Mouse (Mus musculus): ENCODE data around the gene Foxn3.
A peak's percentile ranks its signal among the peaks of the same experiment; 100 is the strongest.

The Foxn3 gene

GRCm38 (mm10) chr12:99246984-99247746 is 316.2 kb downstream of the Foxn3 start:
- DNase-seq = no peak

- DNase-seq = no peak
Observed at GRCm38 (mm10) chr12:99244673-99245072, 318.7 kb downstream of the Foxn3 start.

GRCm38 (mm10) chr12:99244264-99244663 is 319.1 kb downstream of the Foxn3 start:
- no peak for DNase-seq

DNA sequence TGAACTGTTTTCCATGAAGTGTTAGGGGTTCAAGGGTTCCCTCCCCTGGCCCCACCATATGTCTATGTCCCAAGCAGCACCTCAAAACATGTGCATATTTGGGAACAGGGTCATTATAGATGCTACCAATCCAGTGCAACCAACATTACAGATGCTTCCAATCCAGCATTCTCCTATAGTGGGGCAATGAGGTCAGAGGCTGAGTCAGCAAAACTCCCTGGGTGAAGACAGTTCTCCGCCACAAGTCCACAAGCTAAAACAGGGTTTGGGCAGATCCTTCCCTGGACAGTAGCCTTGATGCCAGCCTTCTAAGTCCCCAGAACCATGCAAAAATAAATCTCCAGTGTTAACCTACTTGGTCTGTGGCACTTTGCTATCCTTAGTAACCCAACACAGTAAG is 320.1 kb downstream of the Foxn3 start:
- DNase-seq = no peak

DNA sequence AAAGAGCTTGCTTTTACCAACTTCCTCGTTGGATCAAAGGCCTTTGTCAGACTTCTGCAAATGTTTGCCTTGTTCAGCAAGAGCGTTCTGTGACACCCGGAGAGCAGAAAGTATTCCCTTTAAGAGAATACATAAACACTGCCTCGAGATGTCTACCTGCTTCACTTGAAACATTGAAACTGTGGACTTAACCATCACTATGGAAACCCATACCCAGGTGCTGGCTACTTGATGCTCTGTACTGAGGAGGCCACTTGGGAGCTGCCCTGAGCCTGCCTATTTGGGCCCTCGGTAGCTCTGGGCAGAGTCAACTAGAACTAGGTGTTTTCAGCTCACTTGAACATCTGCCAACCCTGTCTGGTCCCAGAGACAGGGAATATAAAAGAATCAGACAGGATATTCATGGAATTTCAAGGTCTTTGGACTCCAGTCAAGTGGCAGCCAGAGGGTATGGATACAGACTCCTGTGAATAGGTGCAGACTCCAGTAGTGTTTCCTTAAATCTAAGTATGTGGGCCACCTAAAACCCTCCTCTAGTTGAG is 323.1 kb downstream of the Foxn3 start:
- DNase-seq = no peak

DNA sequence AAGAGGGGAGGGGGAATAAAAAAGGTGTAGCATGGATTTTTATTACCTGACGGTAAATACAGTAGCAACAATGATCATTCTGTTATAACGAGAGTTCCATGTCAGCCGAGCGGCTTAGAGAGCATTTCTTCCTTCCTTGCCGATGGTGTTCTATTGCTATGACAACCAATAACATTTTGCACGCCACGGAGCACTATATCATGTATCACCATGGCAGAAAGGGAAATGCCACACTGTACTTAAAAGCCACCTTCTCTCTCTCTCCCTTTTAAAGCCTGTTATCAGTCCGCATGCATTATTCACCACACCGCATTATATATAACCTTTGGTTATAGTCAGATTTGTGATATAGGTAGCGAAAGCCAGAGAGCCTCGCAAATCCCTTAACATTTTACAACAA is 323.6 kb downstream of the Foxn3 start:
- no peak for DNase-seq

DNA sequence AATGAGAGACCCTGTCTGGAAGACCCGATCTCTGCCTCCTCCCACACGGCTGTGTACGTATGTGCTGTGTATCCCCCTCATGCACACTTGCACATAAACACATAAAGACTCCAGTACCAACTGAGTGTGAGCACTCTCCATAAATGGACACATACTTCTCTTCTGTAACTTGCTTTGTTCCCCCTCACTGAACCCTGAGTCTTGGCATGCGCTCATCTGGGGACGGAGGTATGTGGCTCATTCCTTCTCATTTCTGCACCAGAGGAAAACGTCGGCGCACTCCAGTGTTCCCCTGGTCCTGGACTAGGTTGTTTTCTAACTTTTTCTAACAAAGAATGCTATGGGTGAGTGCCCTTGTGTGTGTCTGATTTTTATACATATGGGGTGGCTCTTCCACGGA is 325.9 kb downstream of the Foxn3 start:
- no peak for DNase-seq

DNA sequence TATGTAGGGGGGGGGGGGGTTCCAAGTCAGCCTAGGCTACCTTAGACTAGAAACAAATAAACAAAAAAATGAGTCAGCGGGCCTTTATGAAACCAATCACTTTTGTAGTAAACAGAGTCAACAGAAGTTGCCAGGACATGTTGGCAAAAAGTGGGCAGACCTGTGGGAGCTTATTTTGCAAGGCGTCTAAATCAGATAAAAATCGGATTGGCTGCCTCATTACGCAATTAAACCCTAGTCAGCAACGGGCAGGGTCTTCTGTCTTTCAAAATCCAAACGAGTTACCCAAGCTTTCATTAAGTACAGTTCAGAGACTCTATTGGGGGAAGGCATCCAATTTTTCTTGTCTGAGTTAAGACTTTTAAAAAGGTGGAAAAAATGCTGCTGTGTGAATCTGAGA is 329.0 kb downstream of the Foxn3 start:
- DNase-seq = no peak

DNA sequence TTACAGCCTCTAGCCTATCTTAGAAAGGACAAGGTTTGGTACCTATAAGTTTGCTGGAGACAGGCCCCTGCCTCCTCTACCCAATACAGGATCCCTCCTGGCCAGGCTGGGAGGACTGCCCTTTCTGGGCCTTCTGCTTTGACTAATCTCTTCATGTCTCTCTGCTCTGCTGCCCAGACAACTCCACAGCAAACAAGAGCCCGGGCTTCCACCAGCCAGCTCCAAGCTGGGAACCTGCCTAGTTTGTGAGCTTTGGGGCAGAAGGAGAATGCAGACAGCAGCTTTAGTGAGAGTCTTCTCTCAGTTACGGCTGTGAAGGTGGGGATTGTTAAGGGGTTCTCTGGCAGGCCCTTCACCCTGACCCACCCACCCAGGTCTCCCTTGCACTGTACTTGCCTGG is 330.0 kb downstream of the Foxn3 start:
- DNase-seq = no peak

DNA sequence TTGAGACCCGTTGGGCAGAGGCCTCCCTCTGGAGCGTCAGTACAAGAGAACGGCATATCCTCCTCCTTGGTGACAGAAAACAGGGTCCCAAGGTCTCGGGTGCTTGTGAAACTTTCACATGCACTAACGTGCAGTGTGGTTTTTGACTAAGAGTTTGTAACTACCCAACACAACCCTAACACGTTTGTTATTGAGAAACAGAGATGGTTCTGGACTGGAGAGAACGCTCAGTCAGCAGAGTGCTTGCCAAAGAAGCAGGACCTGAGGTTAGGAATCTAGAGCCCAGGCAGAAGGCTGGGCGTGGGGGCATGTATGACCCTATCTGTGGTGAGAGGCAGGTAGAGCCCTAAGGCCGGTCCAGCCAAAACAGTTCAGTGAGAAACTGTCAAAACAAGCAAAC is 330.9 kb downstream of the Foxn3 start:
- DNase-seq = no peak

DNA sequence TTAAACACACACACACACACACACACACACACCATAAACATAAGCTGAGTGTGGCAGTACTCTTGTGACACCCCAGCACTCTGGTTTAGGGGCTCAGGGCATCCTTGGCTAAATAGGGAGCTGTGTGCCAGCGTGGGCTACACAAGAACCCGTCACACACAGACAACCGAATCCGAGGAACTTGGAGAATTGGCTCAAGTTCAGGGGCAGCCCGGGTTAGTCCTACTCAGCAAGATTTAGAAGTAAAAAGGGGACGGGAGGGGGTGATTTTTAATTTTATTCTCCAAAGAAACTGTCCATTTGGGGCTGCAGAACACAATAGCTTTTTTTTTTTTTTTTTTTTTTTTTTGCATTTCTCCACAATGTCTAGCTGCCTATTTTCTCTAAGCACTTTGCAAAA is 332.1 kb downstream of the Foxn3 start:
- no peak for DNase-seq

- no peak for DNase-seq
Observed at GRCm38 (mm10) chr12:99230783-99231048, 332.7 kb downstream of the Foxn3 start.

- DNase-seq = no peak
Observed at GRCm38 (mm10) chr12:99229973-99230782, 333.2 kb downstream of the Foxn3 start.

- no peak for DNase-seq
Observed at GRCm38 (mm10) chr12:99227313-99227952, 335.9 kb downstream of the Foxn3 start.

GRCm38 (mm10) chr12:99224863-99225603 is 338.3 kb downstream of the Foxn3 start:
- DNase-seq = no peak

DNA sequence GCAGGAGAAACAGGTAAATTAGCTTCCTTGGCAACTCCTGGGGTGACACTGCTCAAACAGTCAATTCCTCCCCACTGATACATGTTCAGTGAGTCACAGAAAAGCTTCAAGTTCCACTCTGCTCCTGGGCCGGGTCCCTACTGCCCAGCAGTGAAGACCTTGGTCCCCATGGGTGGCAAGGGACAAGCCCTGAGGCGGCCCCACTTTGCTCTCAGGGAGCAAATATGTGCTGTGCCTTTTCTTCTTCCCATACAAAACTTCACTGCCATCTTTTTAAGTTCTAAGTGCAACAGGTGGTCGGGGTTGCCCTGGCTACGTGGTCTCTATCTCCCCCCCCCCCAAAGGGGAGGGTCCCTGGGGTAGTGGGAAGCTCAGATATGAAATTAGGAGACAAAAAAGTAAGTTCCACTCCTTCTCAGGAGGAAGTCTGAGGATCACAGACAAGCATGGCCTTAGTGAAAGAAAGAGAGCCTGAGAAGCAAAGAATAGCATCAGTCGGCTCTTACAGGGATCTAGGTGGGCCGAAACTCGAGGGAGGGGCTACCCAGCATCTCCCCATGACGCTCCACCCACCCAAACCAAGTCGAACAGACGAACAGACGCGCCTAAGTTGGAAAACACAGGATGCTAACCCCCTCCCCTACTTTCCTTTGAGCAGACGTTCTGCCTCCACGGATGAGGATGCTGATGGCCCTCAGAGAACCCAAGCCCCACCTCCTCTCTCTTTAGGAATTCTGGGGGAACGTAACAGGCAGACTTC is 342.1 kb downstream of the Foxn3 start:
- DNase-seq = no peak

DNA sequence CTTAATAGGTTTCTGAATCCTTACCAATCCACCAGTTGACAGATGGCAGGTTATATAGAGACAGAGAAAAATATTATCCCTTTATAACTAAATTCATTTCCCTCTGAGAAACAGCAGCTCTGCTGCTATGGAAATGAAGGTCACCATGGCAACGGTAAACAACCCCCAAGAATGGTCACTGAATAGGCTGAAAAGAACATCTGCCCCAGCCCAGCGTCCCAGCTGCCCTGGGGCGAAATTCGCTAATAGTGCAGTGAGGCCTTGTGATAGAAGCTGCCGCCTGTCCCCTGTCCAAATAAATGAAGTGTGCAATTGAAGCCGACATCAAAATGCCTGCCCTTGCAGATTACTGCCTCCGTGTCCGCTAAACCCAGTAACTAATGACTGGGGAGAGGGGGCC is 343.0 kb downstream of the Foxn3 start:
- DNase-seq = no peak

- no peak for DNase-seq
Observed at GRCm38 (mm10) chr12:99219812-99220211, 343.6 kb downstream of the Foxn3 start.

DNA sequence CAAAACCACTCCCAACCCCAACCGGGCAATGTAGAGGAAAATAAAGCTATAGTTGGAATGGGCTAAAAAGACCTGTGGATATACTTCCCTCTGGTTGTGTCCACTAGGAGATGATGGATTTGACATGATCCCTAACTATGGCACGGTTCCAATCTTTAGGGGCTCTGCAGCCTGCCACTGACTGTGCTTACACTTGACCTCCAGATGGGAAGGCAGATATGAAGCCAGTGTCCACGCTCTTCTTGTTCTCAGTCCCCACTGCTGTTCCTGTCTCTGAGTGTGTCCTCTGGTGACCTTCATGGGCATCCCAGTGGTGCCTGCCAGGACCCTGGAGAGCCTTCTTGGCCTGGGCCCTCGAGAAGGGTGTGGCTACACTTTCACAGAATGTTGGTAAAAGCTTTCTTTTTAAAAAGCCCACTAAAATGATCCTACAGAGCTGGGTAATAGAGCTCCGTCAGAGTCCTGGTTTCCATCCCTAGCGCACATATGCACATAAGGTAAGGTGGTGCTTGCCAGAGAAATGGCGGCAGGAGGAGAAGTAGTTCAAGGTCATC is 346.2 kb downstream of the Foxn3 start:
- DNase-seq = no peak

GRCm38 (mm10) chr12:99216341-99216761 is 347.0 kb downstream of the Foxn3 start:
- no peak for DNase-seq

DNA sequence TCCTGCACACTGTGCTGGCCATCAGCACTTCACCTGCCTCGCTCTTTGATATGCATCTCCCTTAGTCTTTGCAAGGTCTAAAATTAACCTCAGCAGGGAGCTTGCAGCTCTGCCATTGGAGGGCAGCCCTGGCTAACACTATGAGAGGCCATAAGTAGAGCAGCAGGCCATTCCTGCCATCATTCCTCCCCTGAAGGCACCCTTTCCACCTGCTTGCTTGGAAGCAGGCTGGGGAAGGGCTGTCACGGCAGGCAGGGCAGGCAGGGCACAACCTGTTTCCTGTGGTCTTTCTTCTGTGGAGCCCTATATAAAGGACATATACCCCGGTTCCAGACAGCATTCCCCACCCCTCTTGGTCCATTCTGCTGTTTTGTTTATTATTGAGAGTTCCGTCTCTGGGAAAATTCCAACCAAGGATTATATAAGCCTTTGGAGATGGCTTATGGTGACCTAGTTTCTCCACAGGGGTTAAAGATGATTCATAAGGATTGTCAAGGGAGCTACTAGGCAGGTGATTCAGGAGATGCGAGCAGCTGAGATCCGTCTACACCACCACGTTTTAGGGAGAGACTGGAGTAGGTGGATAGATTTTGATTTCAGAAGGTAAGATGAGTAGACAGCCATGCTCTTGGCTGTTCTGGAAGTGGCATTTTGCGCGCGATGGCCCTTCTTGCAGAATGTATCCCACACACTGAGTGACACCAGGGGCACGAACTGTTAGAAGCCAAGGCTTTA is 347.7 kb downstream of the Foxn3 start:
- peak; percentile 49 for DNase-seq
